In the genomic region with DNA sequence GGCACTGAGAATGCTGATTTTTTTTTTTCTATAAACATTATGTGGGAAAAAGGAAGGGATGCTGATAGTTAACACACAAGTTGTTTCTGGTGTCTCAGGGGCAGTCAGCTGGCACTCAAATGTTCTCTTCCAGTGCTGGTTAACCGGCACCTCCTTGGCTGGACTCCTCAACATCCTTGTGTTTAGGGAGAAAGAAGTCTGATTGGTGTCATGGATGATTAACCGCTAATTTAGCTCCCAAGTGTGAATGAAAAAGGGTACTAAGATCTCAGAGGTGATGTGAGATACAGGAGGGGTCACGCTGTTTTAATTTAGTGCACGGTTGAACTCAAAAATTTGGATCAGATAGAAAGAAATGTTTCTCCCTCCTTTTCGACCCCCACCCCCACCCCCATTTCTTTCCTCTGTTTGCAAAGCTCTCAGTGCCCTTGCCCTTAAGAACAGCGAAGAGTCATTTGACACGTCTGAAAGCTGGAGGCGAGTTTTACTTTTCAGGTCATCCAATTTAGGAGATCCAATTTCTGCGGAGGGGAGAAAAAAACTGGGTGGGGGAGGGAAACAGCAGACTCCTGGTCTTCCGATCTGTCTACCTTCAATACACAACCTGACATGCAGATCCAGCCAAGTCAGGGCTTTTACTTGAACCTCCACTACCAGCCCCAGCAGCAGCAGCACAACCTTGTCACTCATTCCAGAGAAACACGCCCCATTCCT, we compare ENCODE assay signal across 8 mouse cellular contexts. TPM values are rescaled to one million over a fixed set of nuclear protein-coding genes. Genes with fewer than 3 reads are reported as not detected.
DNase-seq lines count a peak whose midpoint lies in the region; ATAC-seq and TF ChIP-seq lines count a peak whose summit lies in the region.

No protein-coding gene starts in this region.

- no peaks in the 10 kb centered on the region for H3K36me3 ChIP-seq in erythroblast, embryonic 14.5 days (ENCODE audit: control insufficient read depth)
- no peaks in the 10 kb centered on the region for H3K36me3 ChIP-seq in CH12.LX (replicated peaks in 1 of 2; ENCODE audit: control insufficient read depth in 1 of 2, insufficient read depth in 1 of 2, low read length in 1 of 2)
- no peaks in the 10 kb centered on the region for H3K36me3 ChIP-seq in forebrain, embryonic 11.5 days (ENCODE audit: control insufficient read depth, insufficient read depth, low read length)
- no peaks in the 10 kb centered on the region for H3K36me3 ChIP-seq in liver, embryonic 11.5 days (ENCODE audit: control insufficient read depth, insufficient read depth, low read length)

- H3K4me3 ChIP-seq in erythroblast, embryonic 14.5 days (replicated peaks) = peak overlapping the region; percentile 83
- peak overlapping the region in 1 of 3 experiments; percentile 78 for H3K4me3 ChIP-seq in CH12.LX (replicated peaks in 1 of 3; ENCODE audit: low read depth in 2 of 3, low read length in 2 of 3, poor library complexity in 1 of 3)
- H3K4me3 ChIP-seq in forebrain, embryonic 11.5 days (ENCODE audit: low read depth, low read length) = peak overlapping the region; percentile 73; the same call in 1 of the 2 replicates
- H3K4me3 ChIP-seq in liver, embryonic 11.5 days (ENCODE audit: low read depth, low read length) = peak overlapping the region; percentile 92

- no peak for TF ChIP-seq CTCF in CH12.LX (conservative IDR thresholded peaks at IDR 0.05 in 1 of 2, IDR thresholded peaks at IDR 0.05 in 1 of 2; ENCODE audit: low read depth in 2 of 2, low read length in 2 of 2)

- ATAC-seq in erythroblast, adult 5-6 weeks (replicated peaks; ENCODE audit: low FRiP score, poor library complexity, severe bottlenecking) = no peak
- no peak for ATAC-seq in forebrain, embryonic 11.5 days (replicated peaks; ENCODE audit: low FRiP score)
- no peak; the same call in 1 of the 2 replicates for ATAC-seq in liver, embryonic 11.5 days (replicated peaks; ENCODE audit: low FRiP score)

- peaks cover 27% of the 10 kb centered on the region for H3K27me3 ChIP-seq in erythroblast, embryonic 14.5 days (ENCODE audit: control insufficient read depth)
- peaks cover 1% of the 10 kb centered on the region for H3K27me3 ChIP-seq in CH12.LX (replicated peaks)
- peaks cover 13% of the 10 kb centered on the region for H3K27me3 ChIP-seq in forebrain, embryonic 11.5 days (ENCODE audit: control insufficient read depth, insufficient read depth, low read length)
- H3K27me3 ChIP-seq in liver, embryonic 11.5 days (replicated peaks; ENCODE audit: control insufficient read depth, insufficient read depth, low read length) = no peaks in the 10 kb centered on the region

- no peak overlapping the region for H3K27ac ChIP-seq in CH12.LX (ENCODE audit: insufficient read depth, low read depth)
- no peak overlapping the region for H3K27ac ChIP-seq in forebrain, embryonic 11.5 days (ENCODE audit: low read depth, low read length)
- no peak overlapping the region for H3K27ac ChIP-seq in liver, embryonic 11.5 days (ENCODE audit: low read depth, low read length)

- TF ChIP-seq POLR2A in CH12.LX (IDR thresholded peaks at IDR 0.05; ENCODE audit: low read depth, low read length) = no peak

- H3K4me2 ChIP-seq in CH12.LX (ENCODE audit: insufficient read depth, low read depth, poor library complexity, severe bottlenecking) = peak overlapping the region; percentile 83
- H3K4me2 ChIP-seq in forebrain, embryonic 11.5 days (ENCODE audit: low read depth, low read length, severe bottlenecking) = peak overlapping the region; percentile 88; the same call in 1 of the 2 replicates
- peak overlapping the region; percentile 96 for H3K4me2 ChIP-seq in liver, embryonic 11.5 days

- TF ChIP-seq EP300 in CH12.LX (IDR thresholded peaks at IDR 0.05; ENCODE audit: low read length) = no peak

- H3K79me2 ChIP-seq in CH12.LX (replicated peaks; ENCODE audit: control insufficient read depth, extremely low read depth, insufficient read depth, poor library complexity, severe bottlenecking) = no peaks in the 10 kb centered on the region; the same call in 1 of the 2 replicates

- in situ Hi-C loops in CH12.LX (cut with MboI; ENCODE audit: low pct_ligation_motif_present, low pct_unique_long_range_greater_than_20kb, low sequenced_read_pairs) = loop anchor here (25.0 kb wide), 2 partner anchors 145 to 645 kb away; no protein-coding TSS in a partner anchor

- TF ChIP-seq RAD21 in CH12.LX (IDR thresholded peaks at IDR 0.05; ENCODE audit: low read depth, low read length) = no peak

- H3K9ac ChIP-seq in CH12.LX (ENCODE audit: insufficient read depth, low read depth) = no peak overlapping the region
- H3K9ac ChIP-seq in forebrain, embryonic 11.5 days (ENCODE audit: low read length) = no peak overlapping the region
- H3K9ac ChIP-seq in liver, embryonic 11.5 days (ENCODE audit: low read depth, low read length) = no peak overlapping the region; the same call in 1 of the 2 replicates

- dilution Hi-C loops in CH12.LX (cut with MboI; ENCODE audit: extremely low pct_ligation_motif_present, extremely low pct_unique_long_range_greater_than_20kb, low sequenced_read_pairs) = no loop called here

- H3K9me3 ChIP-seq in erythroblast, embryonic 14.5 days (ENCODE audit: control insufficient read depth, low read length) = no peaks in the 10 kb centered on the region
- H3K9me3 ChIP-seq in CH12.LX (replicated peaks; ENCODE audit: low read length) = no peaks in the 10 kb centered on the region
- no peaks in the 10 kb centered on the region for H3K9me3 ChIP-seq in forebrain, embryonic 11.5 days (ENCODE audit: control insufficient read depth, low read length)
- H3K9me3 ChIP-seq in liver, embryonic 11.5 days (ENCODE audit: control insufficient read depth, low read length) = no peaks in the 10 kb centered on the region

- DNase-seq in CH12.LX (ENCODE audit: extremely low read depth) = no peak
- no peak for DNase-seq in forebrain, embryonic 11.5 days (ENCODE audit: low spot score)
- DNase-seq in liver, embryonic 11.5 days (ENCODE audit: low spot score) = no peak
- no peak for DNase-seq in retina, postnatal 1 day
- DNase-seq in c-Kit-positive CD71-positive TER-119-positive erythroid progenitor cells, embryonic 14.5 days (ENCODE audit: low spot score) = no peak
- DNase-seq in layer of hippocampus, postnatal 10 days (ENCODE audit: low spot score in 2 of 2) = no peak

- H3K4me1 ChIP-seq in erythroblast, embryonic 14.5 days (ENCODE audit: control insufficient read depth) = peaks cover 53% of the 10 kb centered on the region
- H3K4me1 ChIP-seq in CH12.LX (ENCODE audit: control insufficient read depth in 1 of 2, insufficient read depth in 2 of 2) = peaks cover 3 to 30% of the 10 kb centered on the region in 2 experiments; a peak in 3 of 4 replicates
- H3K4me1 ChIP-seq in forebrain, embryonic 11.5 days (replicated peaks; ENCODE audit: control insufficient read depth, insufficient read depth, low read length) = peaks cover 6% of the 10 kb centered on the region; the same call in 1 of the 2 replicates
- peaks cover 29% of the 10 kb centered on the region for H3K4me1 ChIP-seq in liver, embryonic 11.5 days (replicated peaks; ENCODE audit: control insufficient read depth, insufficient read depth, low read length)

- under 1% methylated on average over 11 of the region's 11 CpGs for WGBS in forebrain, embryonic 11.5 days
- WGBS in liver, embryonic 11.5 days = 5% methylated on average over 11 of the region's 11 CpGs

TF ChIP-seq in CH12.LX, 34 proteins besides CTCF, POLR2A, EP300 and RAD21:
- TF ChIP-seq ELF1 (IDR thresholded peaks at IDR 0.05; ENCODE audit: low read depth, low read length) (0 out of 2 replicates have a peak, but pooled peaks have one; percentile 5), MAX (IDR thresholded peaks at IDR 0.05; ENCODE audit: low read length) (no peak), ZC3H11A (IDR thresholded peaks at IDR 0.05; ENCODE audit: low read depth, low read length) (no peak), CHD2 (IDR thresholded peaks at IDR 0.05; ENCODE audit: low read length) (0 out of 2 replicates have a peak, but pooled peaks have one; percentile 19), SIN3A (IDR thresholded peaks at IDR 0.05; ENCODE audit: low read length) (peak; percentile 26; the same call in 1 of the 2 replicates)

RNA-seq across cellular contexts. Expression of a gene that starts 0.5 kb away (rescaled TPM):
- polyA plus RNA-seq in erythroblast, embryonic 14.5 days (2012) = 0.01 and 0.04 TPM in 2 replicates
- total RNA-seq in erythroblast, adult 5-6 weeks (2015; ENCODE audit: low replicate concordance) = 0.84 and 1.2 TPM in 2 replicates
- total RNA-seq in erythroblast, adult 5-6 weeks (2017; ENCODE audit: low replicate concordance) = 0.42 and 0.51 TPM in 2 replicates
- total RNA-seq in CH12.LX (2012; rRNA removed) = 5.0 and 6.1 TPM in 2 replicates
- total RNA-seq in CH12.LX (2014; rRNA removed) = 10.0 and 11.4 TPM in 2 replicates
- 5.3 and 6.9 TPM in 2 replicates for polyA plus RNA-seq in CH12.LX (2012; ENCODE audit: insufficient read length, low read depth)
- 8.6 TPM in 2 replicates for polyA plus RNA-seq in forebrain, embryonic 11.5 days (2014; fragmentation: Nextera tagmentation; extraction: Ambion mirVana)
- 9.5 and 10.0 TPM in 2 replicates for polyA plus RNA-seq in liver, embryonic 11.5 days (2014; fragmentation: Nextera tagmentation; extraction: Ambion mirVana)
- total RNA-seq in layer of hippocampus, postnatal 10 days (2021) = 10 to 100 TPM; 24.8 to 25.4 TPM

RNA-seq across cellular contexts. Expression of a gene that starts 26.3 kb away (rescaled TPM):
- 0.03 and 0.04 TPM in 2 replicates for polyA plus RNA-seq in erythroblast, embryonic 14.5 days (2012)
- 15.3 and 23.4 TPM in 2 replicates for total RNA-seq in erythroblast, adult 5-6 weeks (2015; ENCODE audit: low replicate concordance)
- 26.3 and 32.1 TPM in 2 replicates for total RNA-seq in erythroblast, adult 5-6 weeks (2017; ENCODE audit: low replicate concordance)
- total RNA-seq in CH12.LX (2012; rRNA removed) (29.7 and 33.3 TPM in 2 replicates), CH12.LX (2014; rRNA removed) (75.0 and 86.6 TPM in 2 replicates)
- 52.3 and 60.1 TPM in 2 replicates for polyA plus RNA-seq in CH12.LX (2012; ENCODE audit: insufficient read length, low read depth)
- 118 and 126 TPM in 2 replicates for polyA plus RNA-seq in forebrain, embryonic 11.5 days (2014; fragmentation: Nextera tagmentation; extraction: Ambion mirVana)
- polyA plus RNA-seq in liver, embryonic 11.5 days (2014; fragmentation: Nextera tagmentation; extraction: Ambion mirVana) = 44.4 and 53.4 TPM in 2 replicates
- total RNA-seq in layer of hippocampus, postnatal 10 days (2021) = 100 to 1,000 TPM; 142 to 160 TPM

Comparison
In these comparisons a context has a peak if more than half of its experiments do, and no peak if none do; other contexts are left out.
1. RNA of a gene that starts 26.3 kb away (polyA plus RNA-seq): 118 to 126 TPM in forebrain, embryonic 11.5 days, 52.3 to 60.1 TPM in CH12.LX and 44.4 to 53.4 TPM in liver, embryonic 11.5 days; 0.03 to 0.04 TPM in erythroblast, embryonic 14.5 days; every median in the first group is over 10 times any median in the second.
2. Peak in every context shown above with its lines, with median percentiles within 50 percentile points of each other: H3K4me2 ChIP-seq.